Mouse (Mus musculus) adrenal gland (tissue): ENCODE results near the gene Gm14419.
"Not testable (repeated sequence)": the region's sequence is repeated elsewhere in the genome, so short reads cannot be mapped to it uniquely, and the experiment has no call there.

ENCODE experiments used
- intact Hi-C: fragments of 180-260 bp; cut with DNase I; formaldehyde crosslinking; loops from one replicate; pipeline ENCODE4 v1.15.1; 2025
- long read RNA-seq, 2 experiments: library from polyadenylated mRNA; unstranded; transcript quantifications; one replicate each; pipeline ENCODE4 v2.0.0; 2020; ENCODE audit warnings: borderline replicate concordance in 1 of 2; ENCODE audit not compliant: insufficient replicate concordance in 1 of 2

Gm14419 gene
- long read RNA-seq, experiment 1, partial matches to known transcripts: 0 of 2 reads
- long read RNA-seq, experiment 1, other reads (novel, unspliced or antisense): 1 of 2 reads
- long read RNA-seq, experiment 2, partial matches to known transcripts: 0 of 2 reads
- long read RNA-seq, experiment 2, other reads (novel, unspliced or antisense): 1 of 2 reads

DNA sequence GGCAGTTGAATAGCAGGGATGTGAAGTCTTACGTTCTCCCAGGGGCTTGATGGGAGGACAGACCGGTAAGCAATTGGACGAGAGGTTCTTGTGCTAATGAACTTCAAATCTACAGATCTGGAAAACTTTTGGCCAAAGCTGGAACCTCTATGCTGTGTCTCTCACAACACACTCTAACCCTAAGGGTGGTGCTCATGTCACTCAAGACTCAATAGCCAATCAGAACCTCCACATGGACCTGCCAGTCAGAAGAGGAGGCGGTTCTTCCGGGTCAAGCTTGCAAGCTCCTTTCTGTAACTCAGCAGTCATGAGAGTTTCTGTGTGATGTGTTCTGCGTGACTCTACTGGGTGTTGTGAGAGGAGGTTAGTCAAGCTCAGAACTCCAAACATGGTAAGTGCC, at the start of gene Gm14419:
Gene Gm14419, plus strand, starts transcription at position 301 of the 400 bp plus-strand sequence.
- intact Hi-C loops: not testable (repeated sequence)
